Mouse (Mus musculus): ENCODE results near the gene Stx16. TPM values are rescaled to one million over a fixed set of nuclear protein-coding genes. Genes with fewer than 3 reads are reported as not detected.

The Stx16 gene
- polyA plus RNA-seq, 1 experiment from 2014 or later: 12.9 TPM

GRCm38 (mm10) chr2:174059591-174060385 is 16.3 kb upstream of the Stx16 start:
- Histone ChIP-seq H3K36me3 (no peaks in the 10 kb centered on the region), H3K4me2 (replicated peaks) (no peak overlapping the region), H3K4me1 (peaks cover 12% of the 10 kb centered on the region; the same call in 1 of the 2 replicates), H3K4me3 (no peak overlapping the region), H3K27me3 (no peaks in the 10 kb centered on the region), H3K9me3 (no peaks in the 10 kb centered on the region), H3K27ac (no peak overlapping the region), H3K9ac (no peak overlapping the region)
- WGBS: 89% methylated on average over 13 of the region's 13 CpGs
- no peak for ATAC-seq (ENCODE audit: insufficient number of reproducible peaks, insufficient read depth, low FRiP score, low TSS enrichment)

GRCm38 (mm10) chr2:174061219-174061618 is 14.9 kb upstream of the Stx16 start:
- no peak overlapping the region for H3K27ac ChIP-seq
- no peak overlapping the region for H3K4me2 ChIP-seq (replicated peaks)
- no peak overlapping the region for H3K9ac ChIP-seq
- no peaks in the 10 kb centered on the region for H3K27me3 ChIP-seq
- WGBS: 30% methylated on average over 2 of the region's 2 CpGs
- H3K9me3 ChIP-seq: no peaks in the 10 kb centered on the region
- H3K4me1 ChIP-seq: peaks cover 12% of the 10 kb centered on the region; the same call in 1 of the 2 replicates
- no peak for ATAC-seq (ENCODE audit: insufficient number of reproducible peaks, insufficient read depth, low FRiP score, low TSS enrichment)
- no peaks in the 10 kb centered on the region for H3K36me3 ChIP-seq
- no peak overlapping the region for H3K4me3 ChIP-seq

GRCm38 (mm10) chr2:174063074-174063473 is 13.0 kb upstream of the Stx16 start:
- H3K4me2 ChIP-seq (replicated peaks): no peak overlapping the region
- ATAC-seq (ENCODE audit: insufficient number of reproducible peaks, insufficient read depth, low FRiP score, low TSS enrichment): no peak
- no peaks in the 10 kb centered on the region for H3K27me3 ChIP-seq
- no peak overlapping the region for H3K9ac ChIP-seq
- H3K4me1 ChIP-seq: peaks cover 7% of the 10 kb centered on the region; the same call in 1 of the 2 replicates
- 70% methylated on average over 6 of the region's 6 CpGs for WGBS
- H3K4me3 ChIP-seq: no peak overlapping the region
- no peaks in the 10 kb centered on the region for H3K9me3 ChIP-seq
- no peaks in the 10 kb centered on the region for H3K36me3 ChIP-seq
- H3K27ac ChIP-seq: no peak overlapping the region

DNA sequence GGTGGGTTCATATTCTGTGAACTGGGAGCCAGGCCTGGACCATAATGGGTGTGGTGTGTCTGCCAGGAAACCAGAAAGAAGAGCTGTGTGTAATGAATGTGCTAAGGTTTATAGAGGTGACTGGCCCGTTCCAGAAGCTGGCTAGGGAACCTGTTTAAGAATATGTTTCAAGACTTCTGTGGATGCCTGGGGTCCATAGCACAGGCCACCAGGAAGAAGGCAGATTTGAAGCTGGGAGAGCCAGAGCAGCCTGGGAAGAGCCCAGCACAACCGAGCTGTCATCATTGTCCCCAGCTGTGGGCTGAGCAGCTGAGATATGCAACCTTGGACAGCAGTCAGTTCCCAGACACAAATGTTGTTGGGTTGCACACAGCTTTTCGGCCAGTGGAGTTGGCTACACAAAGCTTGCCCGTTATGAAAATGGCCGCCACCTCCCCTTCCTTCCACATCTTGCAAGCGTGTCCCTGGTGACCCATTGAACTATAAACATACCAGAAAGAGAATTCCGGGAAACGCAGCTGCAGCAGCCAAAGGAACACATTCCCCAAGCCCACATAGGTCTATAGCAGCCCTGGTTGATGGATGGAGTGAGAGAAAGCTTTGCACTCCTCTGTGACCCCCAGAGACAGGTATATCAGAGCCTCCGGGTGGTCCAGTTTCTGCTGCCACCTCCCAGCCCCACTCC is 12.4 kb upstream of the Stx16 start:
- Histone ChIP-seq H3K4me3 (no peak overlapping the region), H3K36me3 (no peaks in the 10 kb centered on the region), H3K27me3 (no peaks in the 10 kb centered on the region), H3K9me3 (no peaks in the 10 kb centered on the region), H3K4me1 (peaks cover 6% of the 10 kb centered on the region; the same call in 1 of the 2 replicates), H3K4me2 (replicated peaks) (no peak overlapping the region), H3K9ac (no peak overlapping the region), H3K27ac (0 out of 2 replicates have a peak overlapping the region, but pooled peaks have one; percentile 30)
- WGBS: 61% methylated on average over 9 of the region's 9 CpGs
- ATAC-seq (ENCODE audit: insufficient number of reproducible peaks, insufficient read depth, low FRiP score, low TSS enrichment): 0 out of 2 replicates have a peak, but pooled peaks have one; percentile 47

- Histone ChIP-seq H3K9ac (no peak overlapping the region), H3K4me3 (no peak overlapping the region), H3K9me3 (no peaks in the 10 kb centered on the region), H3K27me3 (no peaks in the 10 kb centered on the region), H3K36me3 (no peaks in the 10 kb centered on the region), H3K4me1 (peaks cover 6% of the 10 kb centered on the region), H3K27ac (no peak overlapping the region), H3K4me2 (replicated peaks) (no peak overlapping the region)
- ATAC-seq (ENCODE audit: insufficient number of reproducible peaks, insufficient read depth, low FRiP score, low TSS enrichment): no peak
- 74% methylated on average over 6 of the region's 6 CpGs for WGBS
Observed at GRCm38 (mm10) chr2:174067793-174068419, 8.2 kb upstream of the Stx16 start.

- Histone ChIP-seq H3K4me1 (no peaks in the 10 kb centered on the region; the same call in 1 of the 2 replicates), H3K27me3 (no peaks in the 10 kb centered on the region), H3K9me3 (no peaks in the 10 kb centered on the region), H3K9ac (no peak overlapping the region), H3K27ac (no peak overlapping the region), H3K36me3 (no peaks in the 10 kb centered on the region), H3K4me3 (no peak overlapping the region), H3K4me2 (replicated peaks) (no peak overlapping the region)
- WGBS: 59% methylated on average over 3 of the region's 3 CpGs
- ATAC-seq (ENCODE audit: insufficient number of reproducible peaks, insufficient read depth, low FRiP score, low TSS enrichment): no peak
Observed at GRCm38 (mm10) chr2:174069532-174070049, 6.5 kb upstream of the Stx16 start.

DNA sequence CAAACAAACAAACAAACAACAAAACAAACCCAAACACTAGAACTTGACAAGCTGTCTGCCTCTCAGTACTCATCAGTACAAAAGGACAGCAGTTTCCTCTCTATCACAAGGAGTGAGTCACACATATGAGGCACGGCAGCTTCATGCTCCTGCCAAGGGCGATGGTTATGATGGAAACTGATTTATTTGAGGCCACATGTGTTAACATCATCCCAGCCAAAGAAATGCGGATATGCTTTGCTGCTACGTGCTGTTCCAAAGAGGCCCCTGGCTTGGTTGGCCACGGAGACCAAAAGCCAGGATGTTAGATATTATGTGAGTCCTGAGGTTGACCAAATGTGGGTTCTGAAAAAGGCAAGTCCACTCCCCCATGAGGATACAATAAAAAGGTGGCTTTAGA is 4.7 kb upstream of the Stx16 start:
- no peak overlapping the region for H3K4me3 ChIP-seq
- H3K4me2 ChIP-seq (replicated peaks): no peak overlapping the region
- H3K27ac ChIP-seq: no peak overlapping the region
- 94% methylated on average over 5 of the region's 5 CpGs for WGBS
- H3K9me3 ChIP-seq: no peaks in the 10 kb centered on the region
- no peak for ATAC-seq (ENCODE audit: insufficient number of reproducible peaks, insufficient read depth, low FRiP score, low TSS enrichment)
- H3K36me3 ChIP-seq: no peaks in the 10 kb centered on the region
- no peak overlapping the region for H3K9ac ChIP-seq
- H3K27me3 ChIP-seq: no peaks in the 10 kb centered on the region
- H3K4me1 ChIP-seq: peaks cover 8% of the 10 kb centered on the region

DNA sequence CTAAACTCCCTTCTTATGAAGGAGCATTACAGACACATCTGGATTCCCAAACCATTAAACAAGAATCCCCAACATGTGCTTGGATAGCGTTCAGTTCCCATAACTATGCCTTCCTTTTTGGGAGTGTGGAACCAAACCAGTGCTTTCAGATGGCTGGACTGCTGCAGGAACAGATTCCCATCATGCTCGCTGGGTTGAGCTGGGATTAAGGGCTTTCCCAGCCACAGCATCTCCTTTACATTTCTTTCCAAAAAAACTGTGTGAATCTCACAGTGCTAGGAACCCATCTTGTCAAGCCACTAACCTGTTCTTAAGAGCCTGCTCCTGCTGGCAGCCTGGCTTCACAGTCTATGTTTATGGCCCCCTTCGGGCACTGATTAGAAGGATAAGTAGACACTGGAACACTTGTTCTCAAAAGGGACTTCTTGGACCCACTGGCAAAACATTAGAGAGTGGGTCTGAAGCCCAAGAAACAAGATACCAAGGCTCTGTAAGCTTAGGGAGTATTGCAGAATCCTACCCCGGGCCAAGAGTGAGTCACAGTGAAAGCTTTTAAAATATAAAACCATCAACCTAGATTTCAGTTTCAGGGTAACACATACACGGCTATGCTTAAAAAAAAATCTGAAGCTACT is 2.8 kb upstream of the Stx16 start:
- WGBS: 71% methylated on average over 5 of the region's 5 CpGs
- no peaks in the 10 kb centered on the region for H3K9me3 ChIP-seq
- H3K27me3 ChIP-seq: no peaks in the 10 kb centered on the region
- H3K4me3 ChIP-seq: no peak overlapping the region
- H3K27ac ChIP-seq: peak overlapping the region; percentile 41; the same call in 1 of the 2 replicates
- no peaks in the 10 kb centered on the region for H3K36me3 ChIP-seq
- H3K4me2 ChIP-seq (replicated peaks): no peak overlapping the region
- ATAC-seq (ENCODE audit: insufficient number of reproducible peaks, insufficient read depth, low FRiP score, low TSS enrichment): no peak
- no peak overlapping the region for H3K9ac ChIP-seq
- H3K4me1 ChIP-seq: peaks cover 18% of the 10 kb centered on the region

- Histone ChIP-seq H3K4me3 (peak overlapping the region; percentile 85), H3K27me3 (no peaks in the 10 kb centered on the region), H3K27ac (peak overlapping the region; percentile 96), H3K4me1 (peaks cover 18% of the 10 kb centered on the region), H3K4me2 (replicated peaks) (peak overlapping the region; percentile 88), H3K36me3 (no peaks in the 10 kb centered on the region), H3K9me3 (no peaks in the 10 kb centered on the region), H3K9ac (peak overlapping the region; percentile 86)
- ATAC-seq (ENCODE audit: insufficient number of reproducible peaks, insufficient read depth, low FRiP score, low TSS enrichment): no peak
- WGBS: 0% methylated on average over 12 of the region's 13 CpGs
Observed at GRCm38 (mm10) chr2:174074621-174075020, 1.5 kb upstream of the Stx16 start.

GRCm38 (mm10) chr2:174075072-174075570 is 987 bp upstream of the Stx16 start:
- H3K27me3 ChIP-seq: no peaks in the 10 kb centered on the region
- WGBS: 1% methylated on average over 22 of the region's 22 CpGs

DNA sequence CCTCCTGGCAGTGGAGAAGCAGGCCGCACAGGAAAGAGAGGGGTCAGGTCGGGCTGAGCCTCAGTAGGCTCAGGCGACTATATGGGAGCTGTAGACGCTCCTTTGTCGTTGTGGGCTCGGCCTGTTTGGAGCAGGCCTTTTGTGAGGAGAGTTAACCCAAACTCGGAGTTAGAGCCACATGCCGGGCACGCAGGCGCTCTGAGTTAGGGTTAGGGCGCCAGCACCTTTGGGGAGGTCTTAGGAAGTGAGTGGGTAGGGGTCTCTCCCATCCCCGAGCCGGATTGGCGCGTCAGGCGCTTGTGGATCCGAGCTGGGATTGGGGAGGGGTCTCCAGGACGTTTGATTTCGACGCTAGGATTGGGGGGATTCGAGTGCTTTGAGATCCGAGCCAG is 321 bp downstream of the Stx16 start:
- under 1% methylated on average over 22 of the region's 22 CpGs for WGBS

More at GRCm38 (mm10) chr2:174075072-174075570, 987 bp upstream of the Stx16 start:
- Histone ChIP-seq H3K27ac (peak overlapping the region; percentile 96), H3K9me3 (no peaks in the 10 kb centered on the region), H3K4me3 (peak overlapping the region; percentile 85), H3K36me3 (no peaks in the 10 kb centered on the region), H3K9ac (peak overlapping the region; percentile 86), H3K4me2 (replicated peaks) (peak overlapping the region; percentile 88), H3K4me1 (peaks cover 18% of the 10 kb centered on the region)
- ATAC-seq (ENCODE audit: insufficient number of reproducible peaks, insufficient read depth, low FRiP score, low TSS enrichment): no peak

More for the DNA sequence above, 321 bp downstream of the Stx16 start:
- Histone ChIP-seq H3K4me3 (peak overlapping the region; percentile 85), H3K4me2 (replicated peaks) (peak overlapping the region; percentile 88), H3K27ac (peak overlapping the region; percentile 96), H3K36me3 (no peaks in the 10 kb centered on the region), H3K9ac (peak overlapping the region; percentile 86), H3K27me3 (no peaks in the 10 kb centered on the region), H3K9me3 (no peaks in the 10 kb centered on the region), H3K4me1 (peaks cover 23% of the 10 kb centered on the region)
- no peak; the same call in 1 of the 2 replicates for ATAC-seq (ENCODE audit: insufficient number of reproducible peaks, insufficient read depth, low FRiP score, low TSS enrichment)
